Mouse (Mus musculus) ES-Bruce4 (cell line): ENCODE data around the gene Pax2.

ENCODE experiments used
- CTCF ChIP-seq: IDR thresholded peaks from one replicate; pipeline ENCODE4 v1.8.1; 2011; ENCODE audit warnings: low read depth, low read length
- POLR2A ChIP-seq: IDR thresholded peaks from one replicate; pipeline ENCODE4 v1.8.1; 2011; ENCODE audit warnings: low read length; ENCODE audit not compliant: insufficient read depth

GRCm38 (mm10) chr19:44743021-44743415, 12.8 kb upstream of the Pax2 start:
- TF ChIP-seq POLR2A (no peak), CTCF (no peak)
